Mouse (Mus musculus) myocyte (in vitro differentiated cells): Measurements from ENCODE around the gene Hirip3.

Experiments
- E2F4 ChIP-seq: IDR thresholded peaks from one replicate; pipeline ENCODE4 v1.6.1; 2011; ENCODE audit warnings: mild to moderate bottlenecking, control low read depth, moderate library complexity; ENCODE audit not compliant: insufficient read depth
- MYOG ChIP-seq, 3 experiments: IDR thresholded peaks; one replicate each; pipeline ENCODE4 v1.6.1; 2011; ENCODE audit warnings: control low read depth in 2 of 3, low read depth in 2 of 3, mild to moderate bottlenecking in 2 of 3; ENCODE audit not compliant: insufficient read length in 2 of 3, control insufficient read depth in 1 of 3, insufficient read depth in 1 of 3
- POLR2A ChIP-seq: IDR thresholded peaks from one replicate; pipeline ENCODE4 v1.6.1; 2011; ENCODE audit warnings: low read depth, mild to moderate bottlenecking, control low read depth, moderate library complexity; ENCODE audit not compliant: insufficient read length

DNA sequence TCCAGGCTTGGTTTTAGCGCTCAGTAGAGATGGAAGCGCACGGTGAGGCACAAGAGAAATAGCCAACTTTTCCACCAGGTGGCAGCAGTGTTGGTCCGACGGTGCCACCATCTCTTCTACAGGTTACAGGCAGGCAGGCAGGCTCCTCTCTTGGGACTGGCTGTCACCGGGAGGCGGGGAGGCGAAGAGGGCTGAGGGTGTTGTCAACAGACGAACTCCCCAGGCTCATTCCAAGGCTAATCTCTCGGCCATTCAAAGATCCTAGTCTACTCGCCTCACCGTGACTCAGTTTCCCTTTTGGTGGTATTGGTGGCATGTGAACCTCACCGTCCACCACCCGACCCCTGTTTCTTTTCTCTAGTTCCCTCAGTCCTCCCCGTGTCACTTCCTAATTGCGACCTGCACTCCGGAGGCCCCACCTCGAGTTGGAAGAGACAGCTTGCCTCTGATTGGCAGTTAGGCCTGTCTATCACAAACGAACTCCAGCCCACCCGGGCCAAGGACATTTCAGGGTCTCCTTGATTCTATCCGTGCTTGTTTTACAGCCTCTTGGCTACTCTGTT, 29.7 kb upstream of the Hirip3 start:
- TF ChIP-seq E2F4 (no peak), MYOG (IDR thresholded peaks at IDR 0.05; ENCODE audit: control insufficient read depth in 1 of 3, insufficient read depth in 1 of 3, insufficient read length in 2 of 3, low read depth in 2 of 3) (no peak), POLR2A (no peak)
